Mouse (Mus musculus): ENCODE data around the gene Fancc. TPM values are rescaled to one million over a fixed set of nuclear protein-coding genes. Genes with fewer than 3 reads are reported as not detected.

Fancc gene
- 9.8 TPM for polyA plus RNA-seq (2014; fragmentation: Illumina TruSeq; extraction: RNeasy Lipid Tissue Mini Kit (QIAGEN cat#74804); ENCODE audit: low read depth, low replicate concordance)

DNA sequence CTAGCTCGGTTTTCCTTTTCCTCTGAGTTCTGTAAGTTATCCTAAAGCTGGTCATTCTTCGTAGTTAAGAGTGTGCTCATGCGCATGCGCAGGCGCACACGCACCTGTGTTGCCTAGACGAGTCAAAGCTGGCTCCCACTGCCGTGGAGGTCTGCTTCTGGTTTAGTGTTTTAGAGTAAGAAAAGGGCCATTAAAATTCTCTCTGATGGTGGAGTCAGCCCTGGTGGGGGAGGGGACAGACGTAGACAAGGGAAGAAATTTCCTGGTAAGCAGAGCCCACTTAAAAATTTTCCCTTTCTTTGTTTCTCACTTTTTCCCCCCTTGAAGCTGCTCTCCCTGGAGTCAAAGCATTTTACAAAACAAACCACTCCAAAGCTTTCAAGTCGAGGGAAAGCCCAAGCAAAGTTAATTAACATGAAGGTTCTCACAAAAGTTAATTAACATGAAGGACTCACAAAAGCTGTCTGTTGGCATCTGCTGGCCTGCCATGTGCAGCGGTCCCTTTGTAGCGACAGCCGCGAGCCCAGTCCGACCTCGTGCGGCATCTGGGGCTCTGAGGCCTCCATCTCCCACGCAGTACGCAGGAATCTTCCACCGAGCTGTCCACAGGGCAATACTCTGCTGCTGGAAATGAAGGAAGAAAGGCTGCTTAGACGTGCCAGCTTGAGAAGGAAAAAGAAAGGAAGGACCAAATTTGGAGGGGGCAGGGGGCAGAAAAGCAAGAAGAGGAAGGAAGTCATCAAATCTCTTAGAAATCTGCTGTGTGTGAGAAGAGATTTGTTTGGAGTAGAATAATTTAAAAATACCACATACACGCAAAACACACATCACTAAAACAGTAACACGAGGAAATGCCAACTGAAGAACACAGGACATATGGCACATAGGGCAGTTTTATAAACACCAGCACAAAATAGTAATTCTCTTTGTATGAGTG is at the start of gene Fancc:
Fancc (minus strand) TSS at position 633 of the 937 bp plus-strand sequence.

Other genes with a start within 250 kb of the Fancc start
- gene Ptch1, start 76.3 kb upstream of the Fancc start, polyA plus RNA-seq (2014; fragmentation: Illumina TruSeq; extraction: RNeasy Lipid Tissue Mini Kit (QIAGEN cat#74804); ENCODE audit: low read depth, low replicate concordance) = 20.0 TPM